Mouse (Mus musculus): Measurements from ENCODE around the gene Kcp. TPM values are rescaled to one million over a fixed set of nuclear protein-coding genes. Genes with fewer than 3 reads are reported as not detected.

The Kcp gene
- total RNA-seq, 4 experiments from 2014 or later, result 0.78 to 1.2 (median 1.1) TPM

GRCm38 (mm10) chr6:29463388-29463787, 44.4 kb downstream of the Kcp start:
- no peak for DNase-seq (ENCODE audit: low spot score in 2 of 2)

GRCm38 (mm10) chr6:29461502-29461901, 46.2 kb downstream of the Kcp start:
- DNase-seq (ENCODE audit: low spot score in 2 of 2), result no peak

DNA sequence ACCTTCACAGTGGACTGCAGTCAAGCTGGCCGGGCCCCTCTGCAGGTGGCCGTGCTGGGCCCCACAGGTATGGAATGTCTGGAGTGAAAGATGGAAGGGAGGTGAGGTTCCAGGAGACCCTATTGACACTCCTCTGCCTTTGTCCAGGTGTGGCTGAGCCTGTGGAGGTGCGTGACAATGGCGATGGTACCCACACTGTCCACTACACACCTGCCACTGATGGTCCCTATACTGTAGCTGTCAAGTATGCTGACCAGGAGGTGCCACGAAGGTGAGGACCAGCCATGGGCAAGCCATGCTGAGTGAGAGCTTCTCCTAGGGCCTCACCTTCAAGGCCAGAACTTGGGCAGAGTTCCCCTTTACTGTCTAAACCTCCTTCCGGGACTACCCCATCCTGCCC, 57.1 kb downstream of the Kcp start:
- no peak for DNase-seq (ENCODE audit: low spot score in 2 of 2)

- no peak for DNase-seq (ENCODE audit: low spot score in 2 of 2)
Measured at GRCm38 (mm10) chr6:29449858-29450257, 57.9 kb downstream of the Kcp start.

DNA sequence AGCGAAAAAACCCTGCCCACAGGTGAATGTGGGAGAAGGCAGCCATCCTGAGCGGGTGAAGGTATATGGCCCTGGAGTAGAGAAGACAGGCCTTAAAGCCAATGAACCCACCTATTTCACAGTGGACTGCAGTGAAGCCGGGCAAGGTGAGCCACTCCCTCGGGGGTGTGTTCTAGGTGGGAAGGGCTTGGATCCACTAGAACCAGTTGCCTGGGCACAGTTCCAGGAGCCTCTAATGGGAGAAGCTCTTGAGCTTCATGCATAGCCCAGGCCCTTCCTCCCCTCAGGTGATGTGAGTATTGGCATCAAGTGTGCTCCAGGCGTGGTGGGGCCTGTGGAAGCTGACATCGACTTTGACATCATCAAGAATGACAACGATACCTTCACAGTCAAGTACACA, 62.4 kb downstream of the Kcp start:
- no peak for DNase-seq (ENCODE audit: low spot score in 2 of 2)

GRCm38 (mm10) chr6:29444773-29445172, 63.0 kb downstream of the Kcp start:
- no peak for DNase-seq (ENCODE audit: low spot score in 2 of 2)

DNA sequence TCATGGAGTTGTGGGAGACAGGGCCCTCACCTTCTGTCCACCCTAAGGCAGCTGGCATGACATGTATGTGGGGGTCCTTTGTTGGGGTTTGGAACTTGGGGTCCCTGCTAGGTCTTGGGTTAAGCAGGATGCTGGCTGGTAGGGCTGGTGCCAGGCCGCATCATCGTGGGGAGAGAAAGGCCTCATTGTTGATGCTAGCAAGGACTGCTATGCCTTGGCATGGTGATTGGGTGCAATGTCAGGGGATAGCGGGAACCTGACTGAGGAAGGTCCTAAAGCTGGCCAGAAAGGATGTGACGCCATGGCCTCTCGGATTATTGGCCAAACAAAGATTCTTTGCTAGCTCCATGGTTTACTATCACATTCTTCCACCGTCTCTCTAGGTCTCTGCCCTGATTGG, 68.0 kb downstream of the Kcp start:
- no peak for DNase-seq (ENCODE audit: low spot score in 2 of 2)

GRCm38 (mm10) chr6:29439251-29439650, 68.5 kb downstream of the Kcp start:
- DNase-seq (ENCODE audit: low spot score in 2 of 2), result peak in 1 of 2 experiments; percentile 28

DNA sequence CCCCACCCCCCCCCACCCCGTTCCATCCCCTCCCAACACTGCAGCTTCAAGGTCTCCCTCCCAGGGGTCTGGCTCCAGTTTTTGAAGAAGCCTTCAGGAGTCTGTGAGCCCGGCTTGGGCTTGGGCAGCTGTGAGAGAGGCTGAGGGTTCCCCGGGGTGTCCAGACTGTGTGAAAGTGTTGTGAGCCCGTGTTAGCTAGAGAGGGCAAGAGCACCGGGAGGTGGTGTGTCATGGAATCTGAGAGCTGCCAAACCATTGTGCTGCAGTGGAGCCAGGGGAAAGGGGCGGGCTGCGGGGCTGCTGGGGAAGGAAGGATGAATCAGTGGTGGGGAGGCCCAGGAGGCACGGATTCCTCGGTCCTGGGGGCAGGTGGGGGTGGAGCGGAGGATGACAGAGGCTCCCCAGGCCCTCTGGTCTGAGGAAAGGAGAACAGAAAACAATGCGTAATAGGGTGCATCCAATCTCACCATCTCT, 71.3 kb downstream of the Kcp start:
- no peak for DNase-seq (ENCODE audit: low spot score in 2 of 2)

GRCm38 (mm10) chr6:29435940-29436451, 71.8 kb downstream of the Kcp start:
- DNase-seq (ENCODE audit: low spot score in 2 of 2), result no peak

- no peak for DNase-seq (ENCODE audit: low spot score in 2 of 2)
Measured at GRCm38 (mm10) chr6:29434911-29435691, 72.7 kb downstream of the Kcp start.

DNA sequence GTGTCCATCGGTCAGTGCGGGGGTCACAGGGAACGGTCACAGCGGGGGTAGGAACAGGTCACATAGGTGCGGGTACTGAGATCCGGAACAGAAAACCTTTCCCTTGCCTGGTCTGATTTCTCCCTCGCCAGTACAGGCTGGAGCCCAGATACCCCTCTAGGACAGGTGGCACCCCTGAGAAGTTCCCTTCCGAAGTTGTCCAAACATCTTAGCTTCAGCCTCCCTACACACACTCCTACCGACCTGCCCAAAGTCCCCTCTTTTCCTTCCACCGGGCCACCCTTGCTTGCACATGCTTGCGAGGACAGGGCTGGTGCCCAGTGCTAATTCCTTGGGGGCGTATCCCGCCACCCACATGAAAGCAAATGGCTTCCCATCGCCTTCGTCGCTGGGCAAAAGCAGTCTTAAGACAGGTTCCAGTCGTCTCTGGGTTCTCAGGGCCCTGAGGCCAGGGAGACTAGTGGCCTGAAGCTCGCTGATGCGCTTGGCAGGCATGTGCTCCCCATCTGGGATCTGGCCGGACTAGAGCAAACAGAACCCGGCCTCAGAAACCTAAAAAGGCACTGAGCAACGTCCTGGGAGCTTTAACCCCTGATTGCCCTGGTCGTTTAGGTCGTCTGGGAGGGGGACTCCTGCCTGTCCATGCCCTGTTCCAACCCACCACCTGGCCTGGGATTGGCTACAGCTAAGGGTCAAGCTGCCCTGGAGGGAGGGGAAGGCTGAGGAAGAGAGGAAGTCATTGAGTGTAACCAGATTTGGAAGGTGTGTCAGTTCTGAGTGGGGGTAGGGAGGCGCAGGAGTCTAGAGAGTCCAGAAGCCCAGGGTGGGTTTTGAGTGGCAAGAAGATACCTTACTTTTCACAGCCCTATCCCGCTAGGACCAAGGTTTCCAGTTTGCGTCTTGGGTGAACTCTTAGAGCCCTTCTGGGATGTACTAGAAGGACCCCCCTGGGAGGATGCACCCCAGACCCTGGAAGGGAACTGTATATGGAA, 73.7 kb downstream of the Kcp start:
- DNase-seq (ENCODE audit: low spot score in 2 of 2), result no peak

DNA sequence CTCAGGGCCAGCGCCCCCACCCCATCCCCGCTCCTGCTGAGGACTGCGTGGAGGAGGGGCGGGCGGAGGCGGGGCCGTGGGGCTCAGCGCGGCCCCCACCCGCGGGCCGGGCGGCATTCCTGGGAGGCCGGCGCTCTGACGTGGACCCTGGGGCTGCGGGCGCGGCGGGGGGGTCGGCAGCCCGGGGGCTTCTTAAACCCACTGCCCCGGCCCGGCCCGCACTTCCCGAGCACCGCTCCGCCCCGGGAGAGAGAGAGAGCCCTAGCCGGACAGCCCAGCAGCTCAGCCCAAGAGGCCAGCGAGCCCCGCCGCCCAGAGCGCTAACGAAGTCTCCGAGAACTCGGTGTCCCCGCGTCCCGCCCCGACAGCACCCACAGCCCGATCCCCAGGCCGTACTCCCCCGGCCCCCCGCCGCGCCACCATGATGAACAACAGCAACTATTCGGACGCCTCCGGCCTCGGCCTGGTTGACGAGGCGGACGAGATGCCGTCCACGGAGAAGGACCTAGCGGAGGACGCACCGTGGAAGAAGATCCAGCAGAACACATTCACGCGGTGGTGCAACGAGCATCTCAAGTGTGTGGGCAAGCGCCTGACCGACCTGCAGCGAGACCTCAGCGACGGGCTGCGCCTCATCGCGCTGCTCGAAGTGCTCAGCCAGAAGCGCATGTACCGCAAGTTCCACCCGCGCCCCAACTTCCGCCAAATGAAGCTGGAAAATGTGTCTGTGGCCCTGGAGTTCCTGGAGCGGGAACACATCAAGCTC, 74.5 kb downstream of the Kcp start, which contains the start of gene Flnc:
Gene Flnc, plus strand, starts transcription at position 219 of the 766 bp plus-strand sequence.
- DNase-seq (ENCODE audit: low spot score in 2 of 2), result no peak

GRCm38 (mm10) chr6:29432676-29433037, 75.1 kb downstream of the Kcp start:
- DNase-seq (ENCODE audit: low spot score in 2 of 2), result no peak

GRCm38 (mm10) chr6:29432156-29432555, 75.6 kb downstream of the Kcp start:
- DNase-seq (ENCODE audit: low spot score in 2 of 2), result no peak

DNA sequence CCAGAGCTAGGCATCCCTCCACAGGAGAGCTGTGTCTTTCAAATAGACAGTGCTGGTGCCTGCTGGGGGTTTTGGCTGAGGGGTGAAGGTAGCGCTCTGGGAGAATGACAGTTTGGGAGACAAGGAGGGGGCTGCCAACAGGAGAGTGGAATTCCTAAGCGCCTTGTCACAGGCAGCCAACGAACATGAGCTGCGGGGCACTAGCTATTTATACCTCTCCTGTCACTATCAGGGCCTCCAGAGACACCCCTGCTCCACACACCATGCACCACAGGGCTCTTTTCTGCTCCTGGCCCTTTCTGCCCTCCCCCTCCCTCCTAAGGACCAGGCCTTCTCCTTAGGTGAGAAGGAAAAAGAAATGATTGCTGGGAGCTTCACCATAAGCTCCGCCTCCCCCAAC, 76.3 kb downstream of the Kcp start:
- no peak for DNase-seq (ENCODE audit: low spot score in 2 of 2)

- DNase-seq (ENCODE audit: low spot score in 2 of 2), result no peak
Measured at GRCm38 (mm10) chr6:29430681-29431420, 76.9 kb downstream of the Kcp start.

GRCm38 (mm10) chr6:29428171-29428570, 79.6 kb downstream of the Kcp start:
- DNase-seq (ENCODE audit: low spot score in 2 of 2), result no peak

DNA sequence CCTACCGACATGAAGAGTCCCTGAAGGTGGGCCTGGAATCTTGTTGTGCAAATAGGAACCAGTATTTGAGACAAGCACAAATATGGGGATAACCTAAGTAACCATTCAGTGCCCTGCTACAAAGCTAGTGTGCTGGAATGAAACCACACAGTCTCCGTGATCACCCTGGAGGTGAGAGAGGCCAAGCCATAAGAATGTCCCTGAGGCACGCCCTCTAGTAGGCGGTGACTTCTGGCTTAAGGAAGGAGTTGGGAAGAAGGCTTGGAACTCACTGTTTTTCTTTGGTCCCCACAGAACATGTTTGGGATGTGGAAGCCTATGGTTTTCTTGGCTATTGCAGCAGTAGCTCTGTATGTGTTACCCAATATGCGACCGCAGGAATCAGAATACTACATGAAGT, 81.4 kb downstream of the Kcp start:
- DNase-seq (ENCODE audit: low spot score in 2 of 2), result no peak

- no peak for DNase-seq (ENCODE audit: low spot score in 2 of 2)
Measured at GRCm38 (mm10) chr6:29425118-29425517, 82.6 kb downstream of the Kcp start.

All from left cerebral cortex, adult 8-10 months (tissue).